Mouse (Mus musculus) effector memory CD4-positive, alpha-beta T cell, adult 7 months (primary cell): ENCODE results near the gene Serpinb3c. TPM values are rescaled to one million over a fixed set of nuclear protein-coding genes. Genes with fewer than 3 reads are reported as not detected.

Source experiments
- polyA plus RNA-seq: library from polyadenylated mRNA; unstranded; fragments of 100-300 nt; shearing (Covaris generic); gene quantifications from one replicate; pipeline ENCODE4 v1.2.1, GENCODE M21; 2017

Serpinb3c gene
- not detected for polyA plus RNA-seq

DNA sequence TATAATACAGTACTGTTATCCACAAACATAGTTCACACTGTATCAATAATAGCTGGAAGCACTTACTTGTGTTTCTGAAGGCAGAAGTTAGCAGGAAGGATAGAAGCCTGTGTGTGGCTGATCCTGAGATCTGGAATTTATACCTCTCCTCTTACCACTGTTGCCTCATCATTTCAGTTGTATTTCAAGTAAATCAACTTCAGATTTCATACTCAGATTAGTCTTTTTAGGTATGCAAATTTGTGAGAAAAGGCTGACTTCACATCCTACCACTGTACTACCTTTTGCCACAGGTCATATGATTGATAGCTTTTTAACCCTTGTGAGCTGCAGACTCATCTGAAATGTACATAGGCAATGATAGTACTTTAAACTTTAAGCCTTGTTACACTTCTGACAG is at the start of gene Serpinb3c, which contains the start of gene Serpinb3b:
TSS of gene Serpinb3c (minus strand) at position 111 of the 400 bp plus-strand sequence.
TSS of gene Serpinb3b (minus strand) at position 101 of the 400 bp plus-strand sequence.

Other genes with a start within 250 kb of the Serpinb3c start
- gene Serpinb3a, start 226.1 kb downstream of the Serpinb3c start, polyA plus RNA-seq = 0.55 TPM
- not detected for gene Serpinb3d, start 194.9 kb downstream of the Serpinb3c start, polyA plus RNA-seq
- gene Serpinb3b, start within 50 bp of the Serpinb3c start, polyA plus RNA-seq = not detected
- gene Serpinb11, start 82.8 kb upstream of the Serpinb3c start, polyA plus RNA-seq = not detected
- gene Serpinb7, start 121.3 kb upstream of the Serpinb3c start, polyA plus RNA-seq = 0.27 TPM
- not detected for gene Serpinb2, start 233.1 kb upstream of the Serpinb3c start, polyA plus RNA-seq